Mouse (Mus musculus): ENCODE measurements around the gene Exd1. TPM values are rescaled to one million over a fixed set of nuclear protein-coding genes. Genes with fewer than 3 reads are reported as not detected.

Exd1 gene
- polyA plus RNA-seq, 1 experiment: 0.12 TPM

DNA sequence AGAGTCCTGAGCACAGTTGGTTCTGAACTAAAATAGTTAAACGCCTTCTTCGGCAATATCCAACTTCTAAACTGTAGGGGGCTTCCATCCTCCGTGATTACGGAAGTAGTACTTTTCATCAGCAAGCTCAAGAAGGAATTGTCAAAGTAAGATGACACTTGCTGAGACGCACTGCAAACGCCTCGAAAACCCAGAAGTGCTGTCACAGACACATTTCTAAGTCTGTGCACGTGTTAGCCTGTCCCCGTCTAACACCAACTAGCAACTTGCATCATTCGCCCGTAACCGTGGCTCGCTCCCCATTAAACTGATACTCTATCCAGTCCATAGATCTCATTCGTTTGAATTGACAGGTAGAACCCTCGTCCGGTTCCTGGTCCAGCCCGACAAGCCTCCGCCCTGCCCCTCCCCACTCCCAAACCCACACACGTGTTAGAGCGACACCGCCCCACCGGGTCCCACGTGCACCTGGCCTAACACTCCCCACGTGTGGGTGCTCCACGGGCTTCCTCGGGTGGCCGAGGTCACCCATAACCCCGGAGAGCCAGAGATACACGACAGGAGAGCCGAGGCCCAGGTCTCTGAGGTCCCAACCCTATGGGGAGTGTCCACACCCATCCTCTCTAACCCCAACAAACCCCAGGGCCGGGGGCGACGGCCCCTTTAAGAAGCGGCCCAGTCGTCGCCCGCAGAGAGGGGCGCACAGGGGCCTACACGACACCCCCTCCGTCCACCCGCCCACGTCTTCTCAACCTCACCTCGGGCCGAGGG, 70.6 kb downstream of the Exd1 start:
- H3K36me3 ChIP-seq (ENCODE audit: control insufficient read depth, insufficient read depth, low read length): no peaks in the 10 kb centered on the region
- WGBS: under 1% methylated on average over 44 of the region's 44 CpGs
- H3K4me3 ChIP-seq (ENCODE audit: extremely low read depth, insufficient read depth, insufficient read length): peak overlapping the region; percentile 85
- no peak for TF ChIP-seq CTCF (IDR thresholded peaks at IDR 0.05; ENCODE audit: extremely low read depth, insufficient read depth, insufficient read length, insufficient replicate concordance)
- H3K27me3 ChIP-seq (ENCODE audit: control insufficient read depth, insufficient read depth, low read length): no peaks in the 10 kb centered on the region
- H3K4me1 ChIP-seq (ENCODE audit: control insufficient read depth, insufficient read depth, insufficient read length): no peaks in the 10 kb centered on the region
- peak overlapping the region; percentile 99 for H3K27ac ChIP-seq (ENCODE audit: insufficient read depth, low read length)
- peak; percentile 52 to 70 for DNase-seq (ENCODE audit: low read depth in 1 of 2, low spot score in 2 of 2)

DNA sequence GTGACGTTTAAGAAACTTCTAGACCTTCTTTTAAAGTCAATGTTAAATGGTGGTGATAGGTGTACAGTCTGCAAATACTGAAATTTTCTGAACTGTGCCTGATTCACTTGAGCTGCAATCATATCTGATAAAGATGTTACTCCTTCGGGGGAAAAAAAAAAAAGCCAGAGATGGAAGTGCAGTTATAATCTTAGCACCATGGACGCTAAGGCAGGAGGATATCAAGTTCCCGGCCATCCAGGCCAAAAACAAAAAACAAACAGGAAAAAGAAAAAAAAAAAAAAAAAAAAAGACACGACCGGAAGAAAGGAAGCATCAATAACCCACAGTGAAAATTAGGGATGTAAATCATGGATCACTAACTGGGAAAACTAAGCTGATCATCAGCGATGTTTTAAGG, 71.3 kb downstream of the Exd1 start:
- H3K36me3 ChIP-seq (ENCODE audit: control insufficient read depth, insufficient read depth, low read length): no peaks in the 10 kb centered on the region
- TF ChIP-seq POLR2A (IDR thresholded peaks at IDR 0.05; ENCODE audit: low read depth, low read length) (no peak), CTCF (IDR thresholded peaks at IDR 0.05; ENCODE audit: extremely low read depth, insufficient read depth, insufficient read length, insufficient replicate concordance) (no peak)
- no peaks in the 10 kb centered on the region for H3K27me3 ChIP-seq (ENCODE audit: control insufficient read depth, insufficient read depth, low read length)
- WGBS: 8% methylated on average over 7 of the region's 7 CpGs
- no peaks in the 10 kb centered on the region for H3K4me1 ChIP-seq (ENCODE audit: control insufficient read depth, insufficient read depth, insufficient read length)
- DNase-seq (ENCODE audit: low read depth in 1 of 2, low spot score in 2 of 2): no peak
- H3K27ac ChIP-seq (ENCODE audit: insufficient read depth, low read length): peak overlapping the region; percentile 99; the same call in 1 of the 2 replicates
- H3K4me3 ChIP-seq (ENCODE audit: extremely low read depth, insufficient read depth, insufficient read length): peak overlapping the region; percentile 85

Other genes with a start within 250 kb of the Exd1 start
- 5.6 and 6.2 TPM in 2 replicates for gene Dll4, start 221.8 kb downstream of the Exd1 start, polyA plus RNA-seq (2012; rRNA removed)
- 1.9 and 2.9 TPM in 2 replicates for gene Chac1, start 196.4 kb downstream of the Exd1 start, polyA plus RNA-seq (2012; rRNA removed)
- 7.3 and 8.0 TPM in 2 replicates for gene Ino80, start 69.9 kb downstream of the Exd1 start, polyA plus RNA-seq (2012; rRNA removed)
- gene Chp1, start 70 bp upstream of the Exd1 start, polyA plus RNA-seq (2012; rRNA removed): 34.9 and 39.0 TPM in 2 replicates
- 1.3 and 1.7 TPM in 2 replicates for gene Nusap1, start 70.7 kb upstream of the Exd1 start, polyA plus RNA-seq (2012; rRNA removed)
- 3.7 and 7.2 TPM in 2 replicates for gene Oip5, start 70.8 kb upstream of the Exd1 start, polyA plus RNA-seq (2012; rRNA removed)
- gene Ndufaf1, start 115.2 kb upstream of the Exd1 start, polyA plus RNA-seq (2012; rRNA removed): 1.5 and 2.1 TPM in 2 replicates
- 7.4 and 7.9 TPM in 2 replicates for gene Rtf1, start 127.4 kb upstream of the Exd1 start, polyA plus RNA-seq (2012; rRNA removed)
- gene Itpka, start 194.7 kb upstream of the Exd1 start, polyA plus RNA-seq (2012; rRNA removed): 0.72 and 0.81 TPM in 2 replicates
- 9.0 and 15.0 TPM in 2 replicates for gene Ltk, start 212.8 kb upstream of the Exd1 start, polyA plus RNA-seq (2012; rRNA removed)
- 25.7 and 30.7 TPM in 2 replicates for gene Rpap1, start 239.9 kb upstream of the Exd1 start, polyA plus RNA-seq (2012; rRNA removed)